Mouse (Mus musculus) neural tube, embryonic 14.5 days (tissue): ENCODE results near the gene Egr2. TPM values are rescaled to one million over a fixed set of nuclear protein-coding genes. Genes with fewer than 3 reads are reported as not detected.

Source experiments
- ATAC-seq: fragments of 200-750 bp; cut with Nextera tagmentation; 2 replicates; pipeline ENCODE4 v1.8.0; 2017; ENCODE audit warnings: low read depth, mild to moderate bottlenecking, moderate TSS enrichment, moderate library complexity
- H3K27ac ChIP-seq: fragments of 300-500 bp; sonication (generic); 2 replicates; pipeline ENCODE4 v1.5.1; 2014; ENCODE audit warnings: low read depth, mild to moderate bottlenecking, control low read depth, low read length, moderate library complexity, mixed read lengths
- H3K27me3 ChIP-seq: fragments of 300-500 bp; sonication (generic); 2 replicates; pipeline ENCODE4 v1.6.1; 2014; ENCODE audit warnings: low read length; ENCODE audit not compliant: control insufficient read depth, insufficient read depth
- H3K36me3 ChIP-seq: fragments of 300-500 bp; sonication (generic); 2 replicates; pipeline ENCODE4 v1.6.1; 2014; ENCODE audit warnings: low read length, mixed read lengths; ENCODE audit not compliant: control insufficient read depth, insufficient read depth
- H3K4me1 ChIP-seq: fragments of 300-500 bp; sonication (generic); 2 replicates; pipeline ENCODE4 v1.6.1; 2014; ENCODE audit warnings: low read length; ENCODE audit not compliant: control insufficient read depth, insufficient read depth
- H3K4me2 ChIP-seq: fragments of 300-500 bp; sonication (generic); 2 replicates; pipeline ENCODE4 v1.6.1; 2014; ENCODE audit warnings: mild to moderate bottlenecking, low read depth, low read length, control low read depth
- H3K4me3 ChIP-seq: fragments of 300-500 bp; sonication (generic); 2 replicates; pipeline ENCODE4 v1.5.1; 2014; ENCODE audit warnings: low read depth, low read length, control low read depth, mixed read lengths
- H3K9ac ChIP-seq: fragments of 300-500 bp; sonication (generic); replicated peaks from 2 replicates; pipeline ENCODE4 v1.6.1; 2014; ENCODE audit warnings: low read depth, mild to moderate bottlenecking, control low read depth, low read length, mixed read lengths
- H3K9me3 ChIP-seq: fragments of 300-500 bp; sonication (generic); 2 replicates; pipeline ENCODE4 v1.6.1; 2016; ENCODE audit warnings: low read length; ENCODE audit not compliant: control insufficient read depth
- WGBS: fragments of 180-500 bp; shearing (Covaris S2); extraction: QIAGEN DNeasy Blood & Tissue Kit; methylation state at CpG from one replicate; pipeline ENCODE4 v1.1.7; 2014; 5-methylcytosine and 5-hydroxymethylcytosine counted together
- polyA plus RNA-seq: library from polyadenylated mRNA; unstranded; fragments of >200 nt; fragmentation: Nextera tagmentation; extraction: Ambion mirVana; gene quantifications from 2 replicates; pipeline ENCODE4 v1.2.1, GENCODE M21; 2014

The Egr2 gene
- polyA plus RNA-seq, 1 experiment from 2014 or later = 0.56 TPM

GRCm38 (mm10) chr10:67579830-67580229, 44.6 kb downstream of the Egr2 start:
- Histone ChIP-seq H3K36me3 (no peaks in the 10 kb centered on the region), H3K4me2 (no peak overlapping the region), H3K4me3 (no peak overlapping the region), H3K9ac (no peak overlapping the region), H3K27me3 (no peaks in the 10 kb centered on the region), H3K27ac (no peak overlapping the region), H3K4me1 (no peaks in the 10 kb centered on the region), H3K9me3 (no peaks in the 10 kb centered on the region)
- no peak for ATAC-seq
- 93% methylated on average over 4 of the region's 4 CpGs for WGBS

- Histone ChIP-seq H3K9me3 (no peaks in the 10 kb centered on the region), H3K4me3 (no peak overlapping the region), H3K9ac (no peak overlapping the region), H3K4me1 (no peaks in the 10 kb centered on the region), H3K27me3 (no peaks in the 10 kb centered on the region), H3K4me2 (no peak overlapping the region), H3K36me3 (no peaks in the 10 kb centered on the region), H3K27ac (no peak overlapping the region)
- ATAC-seq = no peak
- WGBS = 85% methylated on average over 12 of the region's 12 CpGs
Observed at GRCm38 (mm10) chr10:67581698-67582285, 46.5 kb downstream of the Egr2 start.

- Histone ChIP-seq H3K9me3 (no peaks in the 10 kb centered on the region), H3K27ac (no peak overlapping the region), H3K4me3 (no peak overlapping the region), H3K9ac (no peak overlapping the region), H3K4me1 (no peaks in the 10 kb centered on the region), H3K36me3 (no peaks in the 10 kb centered on the region), H3K27me3 (no peaks in the 10 kb centered on the region), H3K4me2 (no peak overlapping the region)
- WGBS = 83% methylated on average over 18 of the region's 18 CpGs
- ATAC-seq = no peak
Observed at GRCm38 (mm10) chr10:67585873-67586610, 50.8 kb downstream of the Egr2 start.

Other genes starting within 250 kb of the Egr2 start
- 102 and 109 TPM in 2 replicates for gene Ado, start 13.5 kb downstream of the Egr2 start, polyA plus RNA-seq